Mouse (Mus musculus) retina, postnatal 1 day (tissue): ENCODE data around the gene Fstl4.

Experiments used
- DNase-seq: peaks from one replicate; pipeline ENCODE4 v3.0.0-alpha.2; 2012

Fstl4 gene

GRCm38 (mm10) chr11:52919231-52919960 is 155.0 kb downstream of the Fstl4 start:
- DNase-seq: peak; percentile 52

- DNase-seq: no peak
These were observed 159.8 kb downstream of the Fstl4 start for GRCm38 (mm10) chr11:52924196-52924595.

GRCm38 (mm10) chr11:52928321-52928720 is 163.9 kb downstream of the Fstl4 start:
- no peak for DNase-seq

- DNase-seq: peak; percentile 56
These were observed 175.1 kb downstream of the Fstl4 start for GRCm38 (mm10) chr11:52939336-52940070.

DNA sequence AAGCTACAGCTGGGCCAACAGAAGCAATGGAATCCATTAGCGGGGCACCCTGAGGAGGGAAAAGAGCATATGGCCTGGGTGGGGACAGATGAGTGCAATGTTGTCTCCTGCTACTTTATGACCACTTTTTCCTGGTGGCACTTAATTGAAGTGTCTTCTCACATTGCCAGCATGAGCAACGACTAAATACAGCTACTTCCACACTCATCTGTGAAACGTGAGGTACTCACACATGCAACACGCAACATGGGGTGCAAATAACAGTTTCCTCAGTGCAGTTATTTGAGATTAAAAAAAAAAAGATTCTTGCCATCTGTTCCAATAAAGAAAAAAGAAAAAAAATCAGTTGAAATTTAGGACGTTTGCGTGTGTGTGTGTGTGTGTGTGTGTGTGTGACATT is 178.5 kb downstream of the Fstl4 start:
- DNase-seq: no peak

DNA sequence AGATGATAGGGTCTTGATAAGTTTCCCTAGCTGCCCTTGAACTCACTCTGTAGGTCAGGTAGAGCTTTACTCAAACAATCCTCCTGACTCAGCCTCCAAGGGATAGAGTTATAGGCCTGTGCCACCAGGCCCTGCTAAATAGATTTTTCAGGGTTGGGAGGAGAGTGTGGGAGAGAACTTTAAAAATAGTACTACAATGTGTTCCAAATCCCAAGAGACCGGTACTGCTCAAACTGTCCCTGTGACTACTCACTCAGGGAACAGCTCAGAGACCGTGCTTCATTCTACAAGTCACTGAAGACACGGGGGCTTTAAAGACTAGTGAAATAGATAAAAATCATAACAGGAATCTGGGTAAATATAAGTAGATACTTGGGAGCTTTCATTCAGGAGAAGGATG is 190.6 kb downstream of the Fstl4 start:
- DNase-seq: no peak

DNA sequence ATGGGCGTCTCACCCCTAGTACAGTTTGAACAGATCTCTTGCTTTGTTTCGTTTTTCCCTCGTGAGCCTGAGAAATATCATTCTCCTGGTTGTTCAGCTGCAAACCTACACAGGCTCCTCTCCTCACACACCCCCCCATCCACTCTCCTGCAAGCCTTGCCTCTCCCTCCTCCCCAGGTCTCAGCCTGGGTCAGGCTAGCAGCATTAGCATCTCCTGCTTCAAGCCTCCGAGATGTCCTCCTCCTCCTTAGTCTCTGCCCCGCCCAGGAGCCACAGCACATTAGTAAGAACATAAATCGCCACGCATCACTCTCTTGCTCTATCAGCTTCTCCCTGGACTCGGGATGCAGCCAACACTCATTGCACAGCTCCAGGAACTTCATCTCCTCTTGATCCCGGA is 204.4 kb downstream of the Fstl4 start:
- DNase-seq: no peak

DNA sequence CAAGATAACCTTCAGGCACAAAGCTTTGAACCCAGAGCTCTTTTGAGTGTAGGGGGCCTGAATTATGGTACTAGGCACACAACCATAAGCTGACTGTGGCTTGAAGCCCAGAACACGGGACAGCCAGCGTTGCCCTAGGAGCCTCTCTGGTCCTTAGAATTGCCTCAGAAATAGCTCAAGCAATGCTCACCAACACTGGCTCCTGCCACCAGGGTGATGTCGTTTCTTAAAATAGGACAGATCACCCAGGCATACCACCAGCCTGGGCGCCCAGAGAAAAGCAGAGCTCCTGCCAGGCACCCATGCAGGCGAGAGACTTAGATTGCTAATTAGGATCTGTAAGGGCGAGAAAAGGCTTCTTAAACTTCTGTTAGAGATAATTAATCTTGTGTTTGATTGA is 206.0 kb downstream of the Fstl4 start:
- DNase-seq: no peak

- DNase-seq: no peak
These were observed 222.6 kb downstream of the Fstl4 start for GRCm38 (mm10) chr11:52986986-52987385.

DNA sequence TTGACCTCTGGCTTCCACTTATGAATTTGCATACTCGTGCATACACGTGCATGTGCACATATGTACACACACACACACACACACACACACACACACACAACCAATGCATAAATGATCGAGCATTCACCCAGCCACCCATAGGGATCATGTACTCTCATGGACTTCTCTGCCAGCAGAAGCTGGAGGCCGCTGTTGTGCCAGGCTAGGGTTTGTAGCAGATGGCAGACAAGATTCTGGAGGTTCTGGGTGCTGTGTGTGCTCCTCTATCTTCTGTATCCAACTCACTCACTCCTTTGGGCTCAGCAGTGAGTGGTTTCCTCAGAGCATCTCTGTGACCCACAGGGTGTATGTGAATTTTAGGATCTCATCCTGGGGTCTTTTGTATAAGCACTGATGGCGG is 230.3 kb downstream of the Fstl4 start:
- no peak for DNase-seq

- no peak for DNase-seq
These were observed 232.1 kb downstream of the Fstl4 start for GRCm38 (mm10) chr11:52996434-52997093.

GRCm38 (mm10) chr11:52997421-52997820 is 233.0 kb downstream of the Fstl4 start:
- DNase-seq: peak; percentile 49

- DNase-seq: no peak
These were observed 235.8 kb downstream of the Fstl4 start for GRCm38 (mm10) chr11:53000226-53000625.

GRCm38 (mm10) chr11:53003361-53003760 is 238.9 kb downstream of the Fstl4 start:
- no peak for DNase-seq

GRCm38 (mm10) chr11:53003811-53004210 is 239.4 kb downstream of the Fstl4 start:
- DNase-seq: no peak

DNA sequence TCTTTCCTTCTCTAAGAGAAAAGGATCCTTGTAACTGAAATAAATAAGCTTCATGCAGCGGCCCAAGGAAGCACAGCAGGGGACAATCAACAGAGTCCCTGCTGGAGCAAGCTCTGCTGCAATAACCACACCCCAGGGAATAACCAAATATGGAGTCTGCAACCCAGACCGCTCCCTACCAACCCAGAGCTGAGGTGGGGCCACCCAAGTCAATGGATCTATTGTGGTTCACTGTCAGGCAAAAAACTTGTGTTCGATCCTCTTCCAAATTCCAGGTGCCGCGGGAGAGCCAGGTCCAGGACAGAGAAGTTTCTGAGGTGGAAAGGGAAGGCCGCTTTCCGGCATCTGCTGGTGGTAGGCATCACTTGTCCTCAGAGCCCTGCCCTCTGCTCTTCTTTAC is 245.2 kb downstream of the Fstl4 start:
- no peak for DNase-seq

- no peak for DNase-seq
These were observed 247.6 kb downstream of the Fstl4 start for GRCm38 (mm10) chr11:53011996-53012505.

DNA sequence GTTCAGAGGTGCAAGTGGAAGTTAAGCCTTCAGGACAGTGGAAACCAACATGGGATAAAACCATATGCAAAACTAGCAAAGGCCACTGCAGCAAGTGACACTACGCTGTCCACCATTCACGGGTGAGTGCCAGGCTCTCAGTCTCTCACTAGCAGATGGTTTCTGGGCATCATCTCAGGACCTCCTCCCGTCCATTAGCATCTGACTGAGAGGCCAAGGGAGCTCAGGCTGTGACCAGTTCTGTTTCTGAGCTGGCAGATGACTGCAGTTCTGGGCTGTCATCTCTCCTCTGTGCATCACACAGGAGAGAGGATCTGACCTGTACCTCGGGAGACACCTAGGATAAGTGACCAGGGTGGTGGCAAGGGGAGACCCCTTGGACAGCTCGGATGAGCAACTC is 249.5 kb downstream of the Fstl4 start:
- no peak for DNase-seq

GRCm38 (mm10) chr11:53016358-53017021 is 252.1 kb downstream of the Fstl4 start:
- DNase-seq: no peak

DNA sequence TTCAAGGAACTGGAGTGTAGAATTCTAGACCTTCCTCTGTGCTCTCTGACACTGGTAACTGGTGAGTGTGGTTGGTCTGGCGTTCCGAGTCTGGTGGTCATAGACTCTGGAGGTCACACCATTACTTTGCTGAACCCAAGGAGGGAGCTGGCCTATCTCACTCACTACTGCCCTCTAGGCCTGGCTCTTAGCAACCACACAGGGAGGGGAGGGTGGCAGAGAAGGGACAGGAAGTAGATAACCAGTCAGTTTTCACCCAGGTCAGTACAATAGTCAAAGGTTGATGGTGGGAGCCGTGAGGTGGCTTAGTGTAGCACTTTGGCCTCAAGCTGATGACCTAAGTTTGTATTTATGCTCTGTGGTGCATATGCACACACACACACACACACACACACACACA is 255.1 kb downstream of the Fstl4 start:
- no peak for DNase-seq

GRCm38 (mm10) chr11:53024403-53024802 is 260.0 kb downstream of the Fstl4 start:
- no peak for DNase-seq

DNA sequence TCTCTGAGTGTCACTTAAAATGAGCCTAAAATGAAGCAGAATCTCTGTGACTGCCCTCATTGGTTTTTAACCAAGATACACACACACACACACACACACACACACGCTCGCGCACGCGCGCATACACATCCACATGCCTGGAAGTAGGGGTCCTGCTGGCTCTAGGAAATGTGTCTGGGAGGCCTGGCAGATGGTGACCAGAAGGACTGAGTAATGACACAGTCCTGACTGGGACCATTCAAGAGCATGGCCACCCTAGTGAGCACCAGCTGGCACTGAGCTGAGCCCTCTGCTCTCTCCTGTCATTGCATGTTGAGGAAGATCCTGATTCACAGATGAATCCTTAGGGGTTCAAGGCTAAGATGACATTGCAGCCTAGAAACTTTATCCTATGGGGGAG is 261.3 kb downstream of the Fstl4 start:
- peak; percentile 52 for DNase-seq
